Mouse (Mus musculus) liver, embryonic 14.5 days (tissue): Measurements from ENCODE around the gene Tor1aip1. TPM values are rescaled to one million over a fixed set of nuclear protein-coding genes. Genes with fewer than 3 reads are reported as not detected.

ENCODE experiments used
- ATAC-seq: fragments of 200-750 bp; cut with Nextera tagmentation; 2 replicates; pipeline ENCODE4 v1.8.0; 2017; ENCODE audit warnings: moderate number of reproducible peaks, mild to moderate bottlenecking, moderate library complexity; ENCODE audit not compliant: insufficient read depth
- DNase-seq, 3 experiments: peaks; one replicate each; pipeline ENCODE4 v3.0.0-alpha.2; 2012 to 2013; ENCODE audit warnings: low read depth in 3 of 3, low spot score in 3 of 3
- H3K27ac ChIP-seq: fragments of 300-500 bp; sonication (generic); 2 replicates; pipeline ENCODE4 v1.5.1; 2014; ENCODE audit warnings: moderate library complexity, mild to moderate bottlenecking, control low read depth, inconsistent platforms
- H3K27me3 ChIP-seq: fragments of 300-500 bp; sonication (generic); 2 replicates; pipeline ENCODE4 v1.6.1; 2014; ENCODE audit warnings: mild to moderate bottlenecking, low read length, moderate library complexity; ENCODE audit not compliant: control insufficient read depth, insufficient read depth
- H3K36me3 ChIP-seq: fragments of 300-500 bp; sonication (generic); replicated peaks from 2 replicates; pipeline ENCODE4 v1.6.1; 2014; ENCODE audit warnings: low read depth; ENCODE audit not compliant: control insufficient read depth, insufficient read depth
- H3K4me1 ChIP-seq, 2 experiments: fragments of 200-500 bp in 1 of 2; fragments of 300-500 bp in 1 of 2; sonication (generic) in 1 of 2; replicated peaks; 2 replicates each; pipeline ENCODE4 v1.6.1; 2012 to 2014; ENCODE audit warnings: antibody characterized with exemption in 1 of 2, inconsistent platforms in 1 of 2, low read length in 1 of 2; ENCODE audit not compliant: control insufficient read depth in 2 of 2, insufficient read depth in 2 of 2
- H3K4me2 ChIP-seq: fragments of 300-500 bp; sonication (generic); 2 replicates; pipeline ENCODE4 v1.6.1; 2014; ENCODE audit warnings: low read depth, mild to moderate bottlenecking, control low read depth, moderate library complexity
- H3K4me3 ChIP-seq, 2 experiments: fragments of 200-500 bp in 1 of 2; fragments of 300-500 bp in 1 of 2; sonication (generic) in 1 of 2; 2 replicates each; pipeline ENCODE4 v1.5.1; 2012 to 2014; ENCODE audit warnings: low read depth in 2 of 2, low read length in 2 of 2, mild to moderate bottlenecking in 2 of 2, control low read depth in 1 of 2, inconsistent platforms in 1 of 2, moderate library complexity in 1 of 2; ENCODE audit not compliant: insufficient read depth in 1 of 2
- H3K9ac ChIP-seq: fragments of 300-500 bp; sonication (generic); replicated peaks from 2 replicates; pipeline ENCODE4 v1.6.1; 2014; ENCODE audit warnings: mild to moderate bottlenecking, control low read depth, moderate library complexity
- H3K9me3 ChIP-seq: fragments of 300-500 bp; sonication (generic); 2 replicates; pipeline ENCODE4 v1.6.1; 2016; ENCODE audit warnings: low read length, mixed read lengths; ENCODE audit not compliant: control insufficient read depth
- CTCF ChIP-seq: IDR thresholded peaks from 2 replicates; pipeline ENCODE4 v1.5.1; 2016; ENCODE audit warnings: antibody characterized with exemption, low read depth, control low read depth
- EP300 ChIP-seq: IDR thresholded peaks from 2 replicates; pipeline ENCODE4 v1.6.1; 2016; ENCODE audit warnings: antibody characterized with exemption, low read depth
- WGBS: fragments of 180-500 bp; shearing (Covaris S2); extraction: QIAGEN DNeasy Blood & Tissue Kit; methylation state at CpG from one replicate; pipeline ENCODE4 v1.1.7; 2014; ENCODE audit not compliant: insufficient replicate concordance; 5-methylcytosine and 5-hydroxymethylcytosine counted together
- polyA plus RNA-seq, 2 experiments: library from polyadenylated mRNA; depleted of rRNA in 1 of 2; stranded (reverse) in 1 of 2; unstranded in 1 of 2; fragments of >200 nt; fragmentation: Nextera tagmentation in 1 of 2; extraction: Ambion mirVana in 1 of 2; gene quantifications; 2 replicates each; pipeline versions ENCODE4 v1.2.1 to v1.2.3; 2012 to 2014

Tor1aip1 gene
- polyA plus RNA-seq, 2 experiments = 6.4 to 20.9 TPM

- 87% methylated on average over 7 of the region's 7 CpGs for WGBS
- no peak for DNase-seq
Measured at GRCm38 (mm10) chr1:156003201-156003935, 32.9 kb downstream of the Tor1aip1 start.

GRCm38 (mm10) chr1:156002366-156002765 lies 33.9 kb downstream of the Tor1aip1 start:
- Histone ChIP-seq H3K9me3 (no peaks in the 10 kb centered on the region), H3K27ac (no peak overlapping the region), H3K36me3 (peaks cover 17% of the 10 kb centered on the region), H3K9ac (no peak overlapping the region), H3K4me1 (no peaks in the 10 kb centered on the region), H3K4me3 (no peak overlapping the region), H3K27me3 (no peaks in the 10 kb centered on the region), H3K4me2 (no peak overlapping the region)
- no peak for ATAC-seq
- no peak for TF ChIP-seq CTCF
- no peak for TF ChIP-seq EP300
- 76% methylated on average over 8 of the region's 8 CpGs for WGBS
- no peak for DNase-seq

More at GRCm38 (mm10) chr1:156003201-156003935, 32.9 kb downstream of the Tor1aip1 start:
- no peaks in the 10 kb centered on the region for H3K27me3 ChIP-seq
- no peak overlapping the region for H3K4me2 ChIP-seq
- 0 out of 2 replicates have a peak, but pooled peaks have one; percentile 31 for ATAC-seq
- H3K4me1 ChIP-seq = no peaks in the 10 kb centered on the region
- no peaks in the 10 kb centered on the region for H3K9me3 ChIP-seq
- H3K4me3 ChIP-seq = no peak overlapping the region
- no peak overlapping the region for H3K9ac ChIP-seq
- H3K27ac ChIP-seq = no peak overlapping the region
- peaks cover 22% of the 10 kb centered on the region for H3K36me3 ChIP-seq
- no peak for TF ChIP-seq CTCF
- TF ChIP-seq EP300 = no peak

DNA sequence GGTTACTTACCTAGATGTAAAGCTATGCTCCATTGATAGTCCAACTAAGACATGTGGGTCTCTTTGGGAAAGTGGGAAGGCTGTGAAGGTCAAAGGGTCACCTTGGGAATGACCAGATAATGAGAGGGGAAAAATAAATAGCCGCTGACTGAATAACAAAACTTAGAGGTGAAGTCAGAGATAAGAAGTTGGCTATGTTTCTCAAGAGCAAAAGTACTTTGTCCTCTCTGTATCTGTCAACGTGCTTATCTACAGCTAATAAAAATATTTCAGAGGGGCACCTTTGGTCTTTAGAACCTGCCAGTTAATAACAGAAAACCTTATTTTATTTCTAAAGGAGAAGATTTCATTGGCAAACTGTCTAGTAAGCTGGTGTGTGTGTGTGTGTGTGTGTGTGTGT lies 40.7 kb downstream of the Tor1aip1 start:
- Histone ChIP-seq H3K27ac (no peak overlapping the region), H3K4me2 (no peak overlapping the region), H3K4me1 (no peaks in the 10 kb centered on the region), H3K9me3 (no peaks in the 10 kb centered on the region), H3K36me3 (no peaks in the 10 kb centered on the region), H3K9ac (no peak overlapping the region), H3K4me3 (no peak overlapping the region), H3K27me3 (no peaks in the 10 kb centered on the region)
- ATAC-seq (no peak), DNase-seq (no peak)
- 25% methylated on average over 2 of the region's 2 CpGs for WGBS
- TF ChIP-seq CTCF (no peak), EP300 (no peak)

DNA sequence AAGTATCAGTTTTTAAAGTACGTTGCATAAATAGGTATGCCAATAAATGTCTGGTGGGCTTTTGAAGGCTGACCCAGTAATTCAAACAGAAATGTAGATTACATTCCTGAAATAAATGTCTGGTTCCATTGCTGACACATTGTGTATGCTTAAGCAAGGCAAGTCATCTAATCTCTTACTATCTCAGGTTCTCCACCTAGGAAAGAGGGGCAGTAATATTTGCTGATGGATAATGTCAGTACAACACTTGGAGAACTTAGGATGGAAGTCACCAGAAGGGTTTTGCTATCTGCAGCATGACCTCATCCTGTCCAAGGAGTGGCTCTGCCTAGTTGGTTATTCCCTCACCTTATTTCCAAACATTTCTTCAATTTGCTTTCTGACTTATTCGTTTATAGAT lies 41.8 kb downstream of the Tor1aip1 start:
- WGBS = 57% methylated on average over 2 of the region's 2 CpGs
- Histone ChIP-seq H3K4me3 (no peak overlapping the region), H3K4me2 (no peak overlapping the region), H3K9ac (no peak overlapping the region), H3K4me1 (no peaks in the 10 kb centered on the region), H3K9me3 (no peaks in the 10 kb centered on the region), H3K27me3 (no peaks in the 10 kb centered on the region), H3K27ac (no peak overlapping the region), H3K36me3 (no peaks in the 10 kb centered on the region)
- DNase-seq = no peak
- ATAC-seq = no peak
- TF ChIP-seq EP300 (no peak), CTCF (no peak)

DNA sequence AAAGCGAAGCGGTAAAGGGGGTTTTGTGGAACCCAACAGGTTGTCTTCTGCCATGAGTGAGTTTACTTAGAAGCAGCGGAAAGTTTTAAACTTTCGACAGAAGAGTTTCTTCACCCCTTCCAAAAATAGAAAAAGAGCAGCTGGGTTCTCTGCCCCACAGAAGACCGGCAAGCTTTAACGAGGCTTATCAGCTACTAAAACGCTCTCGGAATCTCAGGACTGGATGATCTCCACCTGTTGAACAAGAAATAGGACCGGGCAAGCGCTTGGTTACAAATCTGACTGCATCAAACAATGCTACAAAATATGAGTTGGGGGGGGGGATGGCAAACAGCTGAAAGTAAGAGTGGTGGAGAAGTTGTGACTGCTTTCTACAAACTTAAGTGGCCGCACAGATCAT lies 45.9 kb downstream of the Tor1aip1 start:
- ATAC-seq = no peak

More for the DNA sequence above, 45.9 kb downstream of the Tor1aip1 start:
- H3K4me1 ChIP-seq = no peaks in the 10 kb centered on the region
- H3K4me2 ChIP-seq = no peak overlapping the region
- no peaks in the 10 kb centered on the region for H3K36me3 ChIP-seq
- no peaks in the 10 kb centered on the region for H3K9me3 ChIP-seq
- H3K4me3 ChIP-seq = no peak overlapping the region
- DNase-seq = no peak
- no peak for TF ChIP-seq CTCF
- TF ChIP-seq EP300 = no peak
- H3K27me3 ChIP-seq = no peaks in the 10 kb centered on the region
- H3K9ac ChIP-seq = no peak overlapping the region
- 64% methylated on average over 11 of the region's 11 CpGs for WGBS
- no peak overlapping the region for H3K27ac ChIP-seq
